Mouse (Mus musculus) small intestine, adult 2 months (tissue): ENCODE results near the gene Tppp2.

Source experiments
- CTCF ChIP-seq: fragments of 200-500 bp; IDR thresholded peaks from 2 replicates; pipeline ENCODE4 v1.5.1; 2012; ENCODE audit warnings: low read depth, mild to moderate bottlenecking, control low read depth, inconsistent platforms, low read length, moderate library complexity, mixed read lengths; ENCODE audit not compliant: insufficient replicate concordance, insufficient read length; ENCODE audit errors: extremely low read depth
- POLR2A ChIP-seq: fragments of 200-500 bp; IDR thresholded peaks from 2 replicates; pipeline ENCODE4 v1.6.1; 2012; ENCODE audit warnings: low read depth, mild to moderate bottlenecking, control low read depth, inconsistent platforms, low read length, moderate library complexity

DNA sequence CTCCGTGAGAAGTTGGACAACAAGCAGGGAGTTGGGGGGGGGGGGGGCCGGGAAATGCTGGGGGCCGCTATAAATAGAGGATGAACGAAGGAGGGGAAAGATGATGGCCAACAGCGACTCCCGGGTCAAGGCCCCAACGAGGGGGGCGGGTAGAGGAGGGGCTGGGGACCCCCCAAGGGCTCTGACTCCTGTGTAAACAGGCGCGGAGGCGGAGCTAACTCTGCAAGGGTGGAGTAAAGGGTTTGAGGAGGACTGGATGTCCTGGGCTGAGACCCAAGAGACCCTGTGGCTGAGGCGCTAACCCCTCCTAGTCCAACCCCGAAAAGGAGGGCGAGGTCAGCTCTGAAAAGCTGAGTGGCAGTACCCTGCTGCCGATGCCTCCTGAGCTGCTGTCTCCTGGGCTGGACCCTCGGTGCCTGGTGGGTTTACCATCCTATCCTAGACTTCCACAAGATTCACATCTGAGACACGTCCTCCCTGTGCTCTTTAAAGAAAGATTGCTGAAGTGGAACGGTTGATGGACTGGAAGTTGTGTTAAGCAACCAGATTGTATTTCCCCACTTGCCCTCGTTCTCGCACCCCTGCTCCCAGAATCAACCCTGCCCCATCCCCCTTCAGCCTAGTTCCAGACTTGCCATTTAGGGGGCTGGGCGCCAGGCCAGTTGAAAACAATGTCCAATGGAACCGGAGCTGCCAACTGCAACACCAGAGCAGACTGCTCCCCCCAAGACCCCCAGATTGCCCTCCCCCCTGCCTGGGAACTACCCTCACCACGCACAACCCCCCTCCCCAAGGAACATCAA, 4.1 kb upstream of the Tppp2 start, which contains the start of gene Ndrg2:
- TF ChIP-seq POLR2A (no peak), CTCF (no peak)
